Comparison of ENCODE assay signal across 12 mouse cellular contexts in genomic region chr17:26936921-26937695, GRCm38 (mm10). TPM values are rescaled to one million over a fixed set of nuclear protein-coding genes. Genes with fewer than 3 reads are reported as not detected.
DNase-seq lines count a peak whose midpoint lies in the region; ATAC-seq and TF ChIP-seq lines count a peak whose summit lies in the region.
"Had no signal": no experiment of that assay in that cellular context is flagged by ENCODE, and none has a peak within 500 bp of the region (broad histone marks: within the 10 kb centered on the region; RNA-seq: fewer than 3 reads in every experiment).

No protein-coding gene starts in this region.

- H3K27me3 ChIP-seq in forebrain, embryonic 12.5 days: no peaks in the 10 kb centered on the region
- H3K27me3 ChIP-seq in forebrain, embryonic 14.5 days (replicated peaks; ENCODE audit: control insufficient read depth, insufficient read depth, low read length): no peaks in the 10 kb centered on the region
- peaks cover 2% of the 10 kb centered on the region for H3K27me3 ChIP-seq in CH12.LX (replicated peaks)
- no peaks in the 10 kb centered on the region for H3K27me3 ChIP-seq in intestine, embryonic 15.5 days (replicated peaks)

- peaks cover 59% of the 10 kb centered on the region for H3K4me1 ChIP-seq in forebrain, embryonic 12.5 days
- H3K4me1 ChIP-seq in forebrain, embryonic 14.5 days (ENCODE audit: control insufficient read depth, insufficient read depth, low read length): peaks cover 26% of the 10 kb centered on the region
- H3K4me1 ChIP-seq in CH12.LX (ENCODE audit: control insufficient read depth in 1 of 2, insufficient read depth in 2 of 2): peaks cover 5 to 49% of the 10 kb centered on the region in 2 experiments; a peak in 3 of 4 replicates
- H3K4me1 ChIP-seq in intestine, embryonic 15.5 days (replicated peaks): peaks cover 42% of the 10 kb centered on the region

- 90% methylated on average over 15 of the region's 15 CpGs for WGBS in forebrain, embryonic 12.5 days
- WGBS in forebrain, embryonic 14.5 days: 88% methylated on average over 15 of the region's 15 CpGs
- 81% methylated on average over 15 of the region's 15 CpGs for WGBS in intestine, embryonic 15.5 days

- TF ChIP-seq CTCF in CH12.LX (conservative IDR thresholded peaks at IDR 0.05 in 1 of 2, IDR thresholded peaks at IDR 0.05 in 1 of 2; ENCODE audit: low read depth in 2 of 2, low read length in 2 of 2): no peak

- peaks cover 30% of the 10 kb centered on the region for H3K36me3 ChIP-seq in forebrain, embryonic 12.5 days (replicated peaks)
- peaks cover 37% of the 10 kb centered on the region for H3K36me3 ChIP-seq in forebrain, embryonic 14.5 days (ENCODE audit: control insufficient read depth, insufficient read depth, low read length)
- H3K36me3 ChIP-seq in CH12.LX (replicated peaks in 1 of 2; ENCODE audit: control insufficient read depth in 1 of 2, insufficient read depth in 1 of 2, low read length in 1 of 2): peaks cover 38 to 45% of the 10 kb centered on the region in 2 experiments
- H3K36me3 ChIP-seq in intestine, embryonic 15.5 days: peaks cover 7% of the 10 kb centered on the region; the same call in 1 of the 2 replicates

- no peak for TF ChIP-seq POLR2A in CH12.LX (IDR thresholded peaks at IDR 0.05; ENCODE audit: low read depth, low read length)

- no peak for TF ChIP-seq RAD21 in CH12.LX (IDR thresholded peaks at IDR 0.05; ENCODE audit: low read depth, low read length)

- DNase-seq in forebrain, embryonic 14.5 days (ENCODE audit: low spot score): no peak
- DNase-seq in kidney, postnatal 10 days: peak; percentile 26
- DNase-seq in kidney, postnatal 14 days: no peak
- no peak for DNase-seq in CH12.LX (ENCODE audit: extremely low read depth)
- DNase-seq in embryo, embryonic 10 days (ENCODE audit: low spot score): no peak
- DNase-seq in spleen, postnatal 36 days (ENCODE audit: low spot score in 2 of 2): no peak
- DNase-seq: adrenal gland, postnatal 25 days; gastrocnemius, postnatal 14 days; lung, postnatal 14 days had no signal

- no peak overlapping the region for H3K4me3 ChIP-seq in forebrain, embryonic 12.5 days (replicated peaks)
- no peak overlapping the region for H3K4me3 ChIP-seq in forebrain, embryonic 14.5 days (ENCODE audit: low read depth, low read length)
- H3K4me3 ChIP-seq in CH12.LX (replicated peaks in 1 of 3; ENCODE audit: low read depth in 2 of 3, low read length in 2 of 3, poor library complexity in 1 of 3): no peak overlapping the region
- 0 out of 2 replicates have a peak overlapping the region, but pooled peaks have one; percentile 68 for H3K4me3 ChIP-seq in intestine, embryonic 15.5 days (replicated peaks)
- H3K4me3 ChIP-seq: left cerebral cortex, adult 2 months had no signal

- no peak for ATAC-seq in forebrain, embryonic 12.5 days (ENCODE audit: low FRiP score)
- ATAC-seq in forebrain, embryonic 14.5 days: no peak
- no peak for ATAC-seq in intestine, embryonic 15.5 days

- H3K9ac ChIP-seq in forebrain, embryonic 12.5 days: 0 out of 2 replicates have a peak overlapping the region, but pooled peaks have one; percentile 81
- no peak overlapping the region for H3K9ac ChIP-seq in forebrain, embryonic 14.5 days (ENCODE audit: low read length)
- H3K9ac ChIP-seq in CH12.LX (ENCODE audit: insufficient read depth, low read depth): no peak overlapping the region; the same call in 1 of the 2 replicates
- no peak overlapping the region for H3K9ac ChIP-seq in intestine, embryonic 15.5 days

- peak overlapping the region; percentile 15; the same call in 1 of the 2 replicates for H3K4me2 ChIP-seq in forebrain, embryonic 12.5 days
- H3K4me2 ChIP-seq in forebrain, embryonic 14.5 days (ENCODE audit: low read length): no peak overlapping the region
- H3K4me2 ChIP-seq in CH12.LX (ENCODE audit: insufficient read depth, low read depth, poor library complexity, severe bottlenecking): peak overlapping the region; percentile 91; the same call in 1 of the 2 replicates
- no peak overlapping the region; the same call in 1 of the 2 replicates for H3K4me2 ChIP-seq in intestine, embryonic 15.5 days (replicated peaks)

- no peaks in the 10 kb centered on the region for H3K9me3 ChIP-seq in forebrain, embryonic 12.5 days
- no peaks in the 10 kb centered on the region for H3K9me3 ChIP-seq in forebrain, embryonic 14.5 days (replicated peaks; ENCODE audit: control insufficient read depth, low read length)
- no peaks in the 10 kb centered on the region for H3K9me3 ChIP-seq in CH12.LX (replicated peaks; ENCODE audit: low read length)
- H3K9me3 ChIP-seq in intestine, embryonic 15.5 days: no peaks in the 10 kb centered on the region

- TF ChIP-seq EP300 in CH12.LX (IDR thresholded peaks at IDR 0.05; ENCODE audit: low read length): no peak

- dilution Hi-C loops in CH12.LX (cut with MboI; ENCODE audit: extremely low pct_ligation_motif_present, extremely low pct_unique_long_range_greater_than_20kb, low sequenced_read_pairs): no loop called here

- H3K27ac ChIP-seq in forebrain, embryonic 12.5 days: no peak overlapping the region
- H3K27ac ChIP-seq in forebrain, embryonic 14.5 days (ENCODE audit: low read depth, low read length): no peak overlapping the region
- H3K27ac ChIP-seq in CH12.LX (ENCODE audit: insufficient read depth, low read depth): no peak overlapping the region
- no peak overlapping the region for H3K27ac ChIP-seq in intestine, embryonic 15.5 days
- H3K27ac ChIP-seq: left cerebral cortex, adult 2 months had no signal

- in situ Hi-C loops in CH12.LX (cut with MboI; ENCODE audit: low pct_ligation_motif_present, low pct_unique_long_range_greater_than_20kb, low sequenced_read_pairs): no loop called here

- H3K79me2 ChIP-seq in CH12.LX (replicated peaks; ENCODE audit: control insufficient read depth, extremely low read depth, insufficient read depth, poor library complexity, severe bottlenecking): peaks cover 6% of the 10 kb centered on the region

TF ChIP-seq in CH12.LX, 34 proteins besides CTCF, POLR2A, EP300 and RAD21 (continues in another document):
- no peak for TF ChIP-seq KAT2A (IDR thresholded peaks at IDR 0.05; ENCODE audit: insufficient replicate concordance, low read length)
- no peak for TF ChIP-seq NRF1 (IDR thresholded peaks at IDR 0.05; ENCODE audit: low read depth, low read length)
- TF ChIP-seq BHLHE40 (IDR thresholded peaks at IDR 0.05; ENCODE audit: low read depth, low read length): no peak
- TF ChIP-seq MAZ (IDR thresholded peaks at IDR 0.05; ENCODE audit: low read depth, low read length): no peak
- no peak for TF ChIP-seq JUN (IDR thresholded peaks at IDR 0.05; ENCODE audit: insufficient read depth, low read depth, low read length)
- TF ChIP-seq TBP (conservative IDR thresholded peaks at IDR 0.05; ENCODE audit: low read depth, low read length): no peak
- no peak for TF ChIP-seq MYC (IDR thresholded peaks at IDR 0.05; ENCODE audit: low read depth, low read length)
- no peak for TF ChIP-seq IRF4 (IDR thresholded peaks at IDR 0.05; ENCODE audit: low read depth, low read length)
- no peak for TF ChIP-seq ZC3H11A (IDR thresholded peaks at IDR 0.05; ENCODE audit: low read depth, low read length)
- no peak for TF ChIP-seq MAX (IDR thresholded peaks at IDR 0.05; ENCODE audit: low read length)
- no peak for TF ChIP-seq E2F4 (IDR thresholded peaks at IDR 0.05; ENCODE audit: insufficient replicate concordance, low read depth, low read length)
- TF ChIP-seq UBTF (IDR thresholded peaks at IDR 0.05; ENCODE audit: low read depth, low read length): no peak
- TF ChIP-seq MAFK (IDR thresholded peaks at IDR 0.05; ENCODE audit: insufficient replicate concordance, low read length): no peak

RNA-seq across cellular contexts. Expression of gene Cuta, which starts 2.3 kb away (rescaled TPM):
- 155 and 161 TPM in 2 replicates for polyA plus RNA-seq in forebrain, embryonic 12.5 days (2016; fragmentation: Nextera tagmentation; extraction: Ambion mirVana)
- polyA plus RNA-seq in forebrain, embryonic 14.5 days (2014; fragmentation: Nextera tagmentation; extraction: Ambion mirVana): 137 and 150 TPM in 2 replicates
- total RNA-seq in CH12.LX (2012; rRNA removed): 34.6 and 42.4 TPM in 2 replicates
- 26.8 and 30.5 TPM in 2 replicates for total RNA-seq in CH12.LX (2014; rRNA removed)
- 83.0 and 121 TPM in 2 replicates for polyA plus RNA-seq in CH12.LX (2012; ENCODE audit: insufficient read length, low read depth)
- 246 and 261 TPM in 2 replicates for polyA plus RNA-seq in intestine, embryonic 15.5 days (2015; fragmentation: Nextera tagmentation; extraction: Ambion mirVana)

RNA-seq across cellular contexts. Expression of gene Syngap1, which starts 3.9 kb away (rescaled TPM):
- 3.9 and 4.8 TPM in 2 replicates for polyA plus RNA-seq in forebrain, embryonic 12.5 days (2016; fragmentation: Nextera tagmentation; extraction: Ambion mirVana)
- 4.2 and 4.9 TPM in 2 replicates for polyA plus RNA-seq in forebrain, embryonic 14.5 days (2014; fragmentation: Nextera tagmentation; extraction: Ambion mirVana)
- total RNA-seq in CH12.LX (2012; rRNA removed) (1.3 and 1.7 TPM in 2 replicates), CH12.LX (2014; rRNA removed) (0.34 TPM in 1 of 2 replicates, not detected in the other)
- polyA plus RNA-seq in CH12.LX (2012; ENCODE audit: insufficient read length, low read depth): 2.4 and 3.1 TPM in 2 replicates
- 1.2 and 1.6 TPM in 2 replicates for polyA plus RNA-seq in intestine, embryonic 15.5 days (2015; fragmentation: Nextera tagmentation; extraction: Ambion mirVana)

RNA-seq across cellular contexts. Expression of gene Phf1, which starts 4.3 kb away (rescaled TPM):
- 8.6 and 8.8 TPM in 2 replicates for polyA plus RNA-seq in forebrain, embryonic 12.5 days (2016; fragmentation: Nextera tagmentation; extraction: Ambion mirVana)
- 10.0 and 12.1 TPM in 2 replicates for polyA plus RNA-seq in forebrain, embryonic 14.5 days (2014; fragmentation: Nextera tagmentation; extraction: Ambion mirVana)
- total RNA-seq in CH12.LX (2012; rRNA removed) (3.3 and 4.1 TPM in 2 replicates), CH12.LX (2014; rRNA removed) (1.5 and 1.7 TPM in 2 replicates)
- 3.5 and 4.2 TPM in 2 replicates for polyA plus RNA-seq in CH12.LX (2012; ENCODE audit: insufficient read length, low read depth)
- polyA plus RNA-seq in intestine, embryonic 15.5 days (2015; fragmentation: Nextera tagmentation; extraction: Ambion mirVana): 6.6 and 6.9 TPM in 2 replicates

RNA-seq across cellular contexts. Expression of gene Kifc5b, which starts 20.2 kb away (rescaled TPM):
- 9.7 and 9.8 TPM in 2 replicates for polyA plus RNA-seq in forebrain, embryonic 12.5 days (2016; fragmentation: Nextera tagmentation; extraction: Ambion mirVana)
- polyA plus RNA-seq in forebrain, embryonic 14.5 days (2014; fragmentation: Nextera tagmentation; extraction: Ambion mirVana): 2.4 and 3.0 TPM in 2 replicates
- total RNA-seq in CH12.LX (2012; rRNA removed): 19.1 and 22.2 TPM in 2 replicates
- total RNA-seq in CH12.LX (2014; rRNA removed): 11.4 and 12.1 TPM in 2 replicates
- polyA plus RNA-seq in CH12.LX (2012; ENCODE audit: insufficient read length, low read depth): 26.9 and 32.0 TPM in 2 replicates
- polyA plus RNA-seq in intestine, embryonic 15.5 days (2015; fragmentation: Nextera tagmentation; extraction: Ambion mirVana): 5.1 and 6.5 TPM in 2 replicates

RNA-seq across cellular contexts. Expression of gene Zbtb9, which starts 35.9 kb away (rescaled TPM):
- 18.9 and 20.0 TPM in 2 replicates for polyA plus RNA-seq in forebrain, embryonic 12.5 days (2016; fragmentation: Nextera tagmentation; extraction: Ambion mirVana)
- polyA plus RNA-seq in forebrain, embryonic 14.5 days (2014; fragmentation: Nextera tagmentation; extraction: Ambion mirVana): 9.1 and 10.0 TPM in 2 replicates
- total RNA-seq in CH12.LX (2012; rRNA removed): 8.1 and 9.0 TPM in 2 replicates
- total RNA-seq in CH12.LX (2014; rRNA removed): 11.0 and 14.3 TPM in 2 replicates
- 1.1 and 2.0 TPM in 2 replicates for polyA plus RNA-seq in CH12.LX (2012; ENCODE audit: insufficient read length, low read depth)
- polyA plus RNA-seq in intestine, embryonic 15.5 days (2015; fragmentation: Nextera tagmentation; extraction: Ambion mirVana): 14.0 and 14.2 TPM in 2 replicates

Comparison
In these comparisons a context has a peak if more than half of its experiments do, and no peak if none do; other contexts are left out.
1. H3K4me2 ChIP-seq: peak in forebrain, embryonic 12.5 days (single experiment) and CH12.LX (single experiment); none in forebrain, embryonic 14.5 days (single experiment) and intestine, embryonic 15.5 days (single experiment).